Mouse (Mus musculus): Measurements from ENCODE around the gene Dkk3.

GRCm38 (mm10) chr7:112133277-112133676 lies 25.6 kb downstream of the Dkk3 start:
- TF ChIP-seq POLR2A (IDR thresholded peaks at IDR 0.05; ENCODE audit: low read depth, low read length) (no peak), CTCF (IDR thresholded peaks at IDR 0.05; ENCODE audit: extremely low read depth, insufficient read length, insufficient replicate concordance, low read depth, low read length) (no peak)

Data from small intestine, adult 2 months (tissue).